Mouse (Mus musculus) cerebral cortex, adult 2 months (tissue): ENCODE data around the gene Gm28047.

Source experiments
- WGBS: fragments of 180-500 bp; shearing (Covaris S2); methylation state at CpG from one replicate; pipeline ENCODE4 v1.1.7; 2018; 5-methylcytosine and 5-hydroxymethylcytosine counted together

Gene Gm28047

DNA sequence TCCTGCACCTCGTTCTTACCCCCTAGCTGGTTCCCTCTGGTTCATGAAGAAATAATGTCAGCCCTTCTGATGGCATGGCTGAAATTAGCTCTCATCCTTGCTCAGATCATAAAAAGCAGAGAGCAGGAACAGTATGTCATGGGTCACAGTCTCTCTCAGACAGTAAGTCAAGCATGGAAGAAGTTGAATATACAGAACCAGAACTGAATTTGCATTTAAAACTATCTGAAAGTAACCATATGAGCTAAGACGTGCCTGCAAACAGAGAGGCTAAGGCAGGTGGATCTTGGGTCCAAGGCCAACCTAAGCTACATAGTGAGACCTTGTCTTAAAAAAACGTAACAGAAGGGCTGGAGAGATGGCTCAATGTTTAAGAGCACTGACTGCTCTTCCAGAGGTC, 111.9 kb downstream of the Gm28047 start:
- WGBS = 64% methylated on average over 3 of the region's 3 CpGs

DNA sequence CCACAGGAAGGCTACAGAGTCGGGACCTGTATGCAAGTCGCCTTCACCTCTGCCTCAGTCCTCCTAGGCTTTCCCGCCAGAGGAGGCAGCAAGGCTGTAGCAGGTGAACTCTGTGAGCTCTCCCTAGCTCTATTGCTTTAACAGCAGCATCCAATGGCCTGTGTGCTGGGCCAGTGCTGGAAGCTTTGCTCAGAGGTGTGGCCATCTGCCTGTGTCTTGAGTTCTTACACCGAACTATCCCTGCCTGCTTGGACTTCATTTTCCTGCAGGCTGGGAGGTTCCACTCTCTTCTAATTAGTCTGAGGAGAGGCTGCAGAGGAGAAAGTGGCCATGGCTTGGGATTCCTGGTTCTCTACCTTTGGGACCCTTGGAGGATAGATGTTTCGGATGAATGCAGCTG, 112.9 kb downstream of the Gm28047 start:
- 42% methylated on average over 5 of the region's 5 CpGs for WGBS

- WGBS = 21% methylated on average over 6 of the region's 6 CpGs
Measured at GRCm38 (mm10) chr15:102511285-102511833, 113.5 kb downstream of the Gm28047 start.

GRCm38 (mm10) chr15:102510590-102511284, 114.1 kb downstream of the Gm28047 start:
- WGBS = 1% methylated on average over 32 of the region's 34 CpGs

- WGBS = 4% methylated on average over 9 of the region's 9 CpGs
Measured at GRCm38 (mm10) chr15:102510110-102510509, 114.8 kb downstream of the Gm28047 start.

DNA sequence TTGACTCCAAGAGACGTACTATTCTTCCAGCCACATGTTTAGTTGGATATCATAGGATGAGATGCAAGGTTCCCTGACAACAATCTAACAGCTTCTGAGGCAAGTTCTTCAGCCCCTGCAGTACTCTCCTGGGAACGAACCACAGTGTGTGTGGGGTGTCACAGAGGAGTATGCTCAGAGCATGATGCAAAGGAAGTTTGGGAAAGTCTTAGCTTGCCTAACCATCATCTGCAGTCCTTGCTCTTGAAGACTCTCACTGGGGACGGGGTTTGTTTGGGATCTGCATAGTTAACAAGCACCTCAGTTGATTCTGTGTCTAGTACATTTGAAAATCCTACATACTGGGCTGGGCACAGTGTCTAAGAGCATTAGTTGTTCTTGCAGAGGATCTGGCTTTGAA, 116.5 kb downstream of the Gm28047 start:
- 53% methylated on average over 3 of the region's 3 CpGs for WGBS

- 100% methylated on average over 1 of the region's 1 CpGs for WGBS
Measured at GRCm38 (mm10) chr15:102506864-102507263, 118.0 kb downstream of the Gm28047 start.

GRCm38 (mm10) chr15:102506464-102506830, 118.4 kb downstream of the Gm28047 start:
- WGBS = 22% methylated on average over 2 of the region's 2 CpGs

DNA sequence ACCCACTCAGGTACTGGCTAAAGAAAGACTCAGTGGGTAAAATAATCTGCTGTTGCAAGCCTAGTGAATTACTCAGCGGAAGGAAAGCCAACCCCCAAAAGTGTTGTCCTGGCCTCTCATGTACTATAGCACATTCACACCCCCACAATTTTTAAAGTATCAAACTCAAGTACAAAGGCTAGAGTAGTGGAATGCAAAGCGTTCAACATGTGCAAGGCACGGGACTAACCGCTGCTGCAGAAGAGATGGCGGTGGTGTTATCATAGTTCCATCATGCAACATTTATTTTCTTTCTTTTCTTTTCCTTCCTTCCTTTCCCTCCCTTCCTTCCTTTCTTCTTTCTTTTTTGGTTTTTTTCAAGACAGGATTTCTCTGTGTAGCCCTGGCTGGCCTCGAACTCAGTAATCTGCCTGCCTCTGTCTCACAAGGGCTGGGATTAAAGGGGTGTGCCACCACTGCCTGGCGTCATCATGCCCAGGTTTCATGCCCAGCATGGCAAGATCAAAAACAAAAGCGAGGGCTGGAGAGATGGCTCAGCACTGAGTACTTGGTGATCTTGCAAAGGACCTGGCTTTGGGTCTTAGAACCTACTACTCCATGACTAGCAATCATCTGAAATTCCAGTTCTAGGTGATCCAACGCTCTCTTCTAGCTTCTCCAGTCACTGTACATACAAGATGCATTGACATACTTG, 119.0 kb downstream of the Gm28047 start:
- WGBS = 51% methylated on average over 9 of the region's 9 CpGs

- WGBS = 56% methylated on average over 12 of the region's 12 CpGs
Measured at GRCm38 (mm10) chr15:102505073-102505769, 119.6 kb downstream of the Gm28047 start.

DNA sequence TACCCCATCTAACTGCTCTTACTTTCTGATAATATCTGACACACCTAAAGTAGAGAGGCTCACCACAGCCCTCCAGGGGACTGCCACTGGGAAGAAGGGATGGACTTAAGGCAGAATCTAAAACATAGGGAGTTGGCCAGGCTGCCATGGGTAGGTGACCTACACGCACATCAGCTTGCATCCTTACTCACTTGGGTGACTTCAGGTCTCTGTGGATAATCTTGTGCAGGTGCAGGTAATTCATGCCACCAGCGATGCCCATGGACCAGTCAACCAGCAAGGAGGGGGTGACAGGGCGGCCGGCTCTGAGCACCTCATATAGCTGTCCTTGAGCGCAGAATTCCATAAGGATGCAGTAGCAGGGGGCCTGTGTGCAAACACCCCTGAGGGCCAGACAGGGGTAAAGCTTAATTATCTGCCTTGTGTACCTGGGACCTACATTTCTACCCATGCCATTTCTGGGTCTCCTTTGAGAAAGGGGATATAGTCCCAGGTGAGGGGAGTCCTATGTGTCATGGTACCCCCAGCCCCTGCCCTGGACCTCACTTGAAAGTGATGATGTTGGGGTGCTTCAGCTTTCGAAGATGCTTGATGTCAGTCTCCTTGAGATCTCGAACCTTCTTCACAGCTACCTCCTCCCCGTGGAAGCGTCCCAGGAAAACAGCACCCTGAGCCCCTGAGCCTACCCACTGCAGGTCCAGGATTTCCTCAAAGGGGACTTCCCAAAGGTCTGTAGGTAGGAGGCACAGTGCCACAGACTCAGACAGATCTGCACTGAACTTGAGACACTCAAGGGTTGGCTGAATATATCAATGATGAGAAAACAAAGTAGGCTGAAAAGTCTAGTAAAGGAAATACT, 120.7 kb downstream of the Gm28047 start:
- 89% methylated on average over 9 of the region's 9 CpGs for WGBS

GRCm38 (mm10) chr15:102503447-102503846, 121.4 kb downstream of the Gm28047 start, which contains the start of gene Gm10337:
Gene Gm10337, plus strand, starts transcription at chr15:102503722.
- 42% methylated on average over 1 of the region's 1 CpGs for WGBS

DNA sequence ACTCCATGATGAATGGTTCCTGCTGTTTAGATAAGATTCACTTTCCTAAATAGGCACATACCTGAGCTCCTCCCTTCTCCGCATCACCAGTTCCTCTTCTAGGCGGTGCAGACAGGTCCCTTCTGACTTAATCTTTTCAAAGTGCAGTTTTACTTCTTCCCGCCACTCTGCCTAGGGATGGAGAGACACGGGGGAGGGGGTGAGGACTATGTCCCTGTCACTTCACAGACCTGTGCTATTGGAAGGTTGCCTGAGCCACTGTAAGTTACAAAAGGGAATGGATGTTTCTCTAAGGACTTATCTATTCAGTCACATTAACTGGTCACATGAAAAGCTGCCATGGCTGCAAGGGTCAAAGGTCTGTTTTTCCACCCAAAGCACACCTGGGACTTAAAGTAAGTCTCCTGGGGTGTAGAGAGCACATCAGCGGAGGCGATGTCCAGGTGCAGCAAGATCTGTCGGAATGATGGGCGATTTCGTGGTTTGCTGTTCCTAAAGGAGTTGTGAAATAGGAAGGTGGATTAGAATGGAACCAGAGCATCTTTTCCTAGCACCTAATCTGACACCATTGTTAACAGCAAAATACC, 122.5 kb downstream of the Gm28047 start:
- 71% methylated on average over 9 of the region's 9 CpGs for WGBS

GRCm38 (mm10) chr15:102501084-102501814, 123.6 kb downstream of the Gm28047 start:
- WGBS = 83% methylated on average over 19 of the region's 19 CpGs

GRCm38 (mm10) chr15:102500479-102500878, 124.4 kb downstream of the Gm28047 start:
- 73% methylated on average over 5 of the region's 5 CpGs for WGBS

DNA sequence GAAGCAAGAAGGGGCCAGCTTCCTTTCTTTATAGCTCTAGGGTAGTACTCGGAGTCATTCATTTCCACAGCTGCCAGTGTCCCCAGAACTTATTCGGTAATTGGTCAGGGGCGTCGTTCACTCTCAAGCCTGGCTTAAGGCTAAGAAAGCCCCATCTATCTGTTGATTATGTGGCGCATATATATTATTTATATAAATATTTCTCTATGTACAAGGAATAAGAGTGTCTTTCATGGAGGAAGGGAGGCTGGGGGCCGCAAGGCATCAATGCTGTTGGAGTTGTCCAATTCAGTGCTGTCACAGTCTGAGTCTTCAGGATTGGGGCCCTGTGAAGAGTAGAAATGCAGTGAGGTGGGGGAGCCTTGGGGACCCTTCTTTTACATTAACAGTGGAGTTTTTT, 125.0 kb downstream of the Gm28047 start:
- WGBS = 77% methylated on average over 6 of the region's 6 CpGs

- 43% methylated on average over 3 of the region's 3 CpGs for WGBS
Measured at GRCm38 (mm10) chr15:102499370-102499769, 125.5 kb downstream of the Gm28047 start.

DNA sequence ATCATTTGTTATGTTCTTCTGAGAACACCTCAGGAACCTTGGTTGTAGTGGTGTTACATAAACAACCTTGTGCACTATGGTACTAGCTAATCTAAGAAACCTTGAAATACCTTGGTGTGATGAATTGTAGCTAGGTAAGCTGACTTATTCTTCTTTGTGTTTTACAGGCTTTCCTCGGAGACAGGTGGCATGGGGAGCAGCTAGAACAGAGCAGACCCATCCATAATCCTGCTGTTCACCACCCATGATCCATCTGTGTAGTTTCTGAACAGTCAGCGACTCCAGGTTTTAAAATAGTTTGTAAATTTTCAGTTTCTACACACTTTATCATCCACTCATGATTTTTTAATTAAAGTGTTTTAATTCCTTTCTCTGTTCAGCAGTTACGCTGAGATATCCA, 126.5 kb downstream of the Gm28047 start:
- 43% methylated on average over 3 of the region's 3 CpGs for WGBS

GRCm38 (mm10) chr15:102487664-102488063, 137.2 kb downstream of the Gm28047 start:
- WGBS = 64% methylated on average over 1 of the region's 1 CpGs

DNA sequence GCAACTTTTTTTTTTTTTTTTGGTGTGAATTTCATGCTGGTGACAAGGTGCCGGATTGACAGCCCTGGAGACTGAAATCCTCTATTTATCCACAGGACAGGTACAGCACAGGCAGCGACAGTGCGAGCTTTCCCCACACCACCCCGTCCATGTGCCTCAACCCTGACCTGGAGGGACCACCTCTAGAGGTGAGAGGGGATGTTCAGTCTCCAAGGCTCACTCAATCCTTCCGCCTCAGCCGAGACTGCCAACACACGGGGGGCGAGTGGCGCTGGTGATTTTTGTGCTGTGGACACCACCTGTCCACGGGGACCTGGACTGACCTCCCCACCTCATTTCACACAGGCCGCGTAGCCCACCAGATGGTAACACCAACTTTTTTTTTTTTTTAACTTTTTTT, 139.0 kb downstream of the Gm28047 start:
- WGBS = 87% methylated on average over 12 of the region's 12 CpGs
